Mouse (Mus musculus): Measurements from ENCODE around the gene Copz1. TPM values are rescaled to one million over a fixed set of nuclear protein-coding genes. Genes with fewer than 3 reads are reported as not detected.

Copz1 gene
- total and polyA plus RNA-seq, 3 experiments, result 80.0 to 271 (median 148) TPM

GRCm38 (mm10) chr15:103259989-103260388 is 12.5 kb upstream of the Copz1 start:
- in situ Hi-C loops (cut with MboI; ENCODE audit: low pct_ligation_motif_present, low pct_unique_long_range_greater_than_20kb, low sequenced_read_pairs) (no loop called here), dilution Hi-C loops (cut with MboI; ENCODE audit: extremely low pct_ligation_motif_present, extremely low pct_unique_long_range_greater_than_20kb, low sequenced_read_pairs) (no loop called here)
- H3K27me3 ChIP-seq (replicated peaks), result no peaks in the 10 kb centered on the region
- no peaks in the 10 kb centered on the region for H3K79me2 ChIP-seq (replicated peaks; ENCODE audit: control insufficient read depth, extremely low read depth, insufficient read depth, poor library complexity, severe bottlenecking)
- DNase-seq (ENCODE audit: extremely low read depth), result no peak
- no peaks in the 10 kb centered on the region for H3K9me3 ChIP-seq (replicated peaks; ENCODE audit: low read length)
- H3K9ac ChIP-seq (ENCODE audit: insufficient read depth, low read depth), result no peak overlapping the region
- no peaks in the 10 kb centered on the region for H3K36me3 ChIP-seq (replicated peaks in 1 of 2; ENCODE audit: control insufficient read depth in 1 of 2, insufficient read depth in 1 of 2, low read length in 1 of 2)
- no peak overlapping the region for H3K4me2 ChIP-seq (ENCODE audit: insufficient read depth, low read depth, poor library complexity, severe bottlenecking)
- H3K4me1 ChIP-seq (ENCODE audit: control insufficient read depth in 1 of 2, insufficient read depth in 2 of 2), result peaks cover 9 to 18% of the 10 kb centered on the region in 2 experiments
- TF ChIP-seq ZMIZ1 (IDR thresholded peaks at IDR 0.05; ENCODE audit: low read depth, low read length), result no peak
- no peak for TF ChIP-seq MEF2A (IDR thresholded peaks at IDR 0.05; ENCODE audit: borderline replicate concordance, low read depth, low read length)
- TF ChIP-seq SMC3 (IDR thresholded peaks at IDR 0.05; ENCODE audit: low read depth, low read length), result no peak
- TF ChIP-seq E2F4 (IDR thresholded peaks at IDR 0.05; ENCODE audit: insufficient replicate concordance, low read depth, low read length), result no peak
- TF ChIP-seq USF2 (conservative IDR thresholded peaks at IDR 0.05; ENCODE audit: low read depth, low read length), result no peak
- H3K27ac ChIP-seq (ENCODE audit: insufficient read depth, low read depth), result no peak overlapping the region
- H3K4me3 ChIP-seq (replicated peaks in 1 of 3; ENCODE audit: low read depth in 2 of 3, low read length in 2 of 3, poor library complexity in 1 of 3), result no peak overlapping the region

GRCm38 (mm10) chr15:103264794-103265193 is 7.7 kb upstream of the Copz1 start:
- Histone ChIP-seq H3K79me2 (replicated peaks; ENCODE audit: control insufficient read depth, extremely low read depth, insufficient read depth, poor library complexity, severe bottlenecking) (no peaks in the 10 kb centered on the region), H3K36me3 (replicated peaks in 1 of 2; ENCODE audit: control insufficient read depth in 1 of 2, insufficient read depth in 1 of 2, low read length in 1 of 2) (no peaks in the 10 kb centered on the region), H3K4me1 (ENCODE audit: control insufficient read depth in 1 of 2, insufficient read depth in 2 of 2) (no peaks in the 10 kb centered on the region), H3K4me3 (replicated peaks in 1 of 3; ENCODE audit: low read depth in 2 of 3, low read length in 2 of 3, poor library complexity in 1 of 3) (no peak overlapping the region), H3K27me3 (replicated peaks) (no peaks in the 10 kb centered on the region), H3K27ac (ENCODE audit: insufficient read depth, low read depth) (no peak overlapping the region), H3K4me2 (ENCODE audit: insufficient read depth, low read depth, poor library complexity, severe bottlenecking) (no peak overlapping the region), H3K9ac (ENCODE audit: insufficient read depth, low read depth) (no peak overlapping the region), H3K9me3 (replicated peaks; ENCODE audit: low read length) (no peaks in the 10 kb centered on the region)
- TF ChIP-seq POLR2A (IDR thresholded peaks at IDR 0.05; ENCODE audit: low read depth, low read length), result no peak
- no peak for TF ChIP-seq USF2 (conservative IDR thresholded peaks at IDR 0.05; ENCODE audit: low read depth, low read length)
- TF ChIP-seq NELFE (IDR thresholded peaks at IDR 0.05; ENCODE audit: low read depth, low read length), result no peak
- TF ChIP-seq ZNF384 (IDR thresholded peaks at IDR 0.05; ENCODE audit: low read depth, low read length), result no peak
- TF ChIP-seq ZC3H11A (IDR thresholded peaks at IDR 0.05; ENCODE audit: low read depth, low read length), result no peak
- TF ChIP-seq ELF1 (IDR thresholded peaks at IDR 0.05; ENCODE audit: low read depth, low read length), result no peak
- no peak for TF ChIP-seq USF1 (IDR thresholded peaks at IDR 0.05; ENCODE audit: low read depth, low read length)
- no peak for TF ChIP-seq MXI1 (IDR thresholded peaks at IDR 0.05; ENCODE audit: low read depth, low read length)
- no peak for TF ChIP-seq SMC3 (IDR thresholded peaks at IDR 0.05; ENCODE audit: low read depth, low read length)
- TF ChIP-seq CTCF (conservative IDR thresholded peaks at IDR 0.05 in 1 of 2, IDR thresholded peaks at IDR 0.05 in 1 of 2; ENCODE audit: low read depth in 2 of 2, low read length in 2 of 2), result no peak
- no peak for TF ChIP-seq TBP (conservative IDR thresholded peaks at IDR 0.05; ENCODE audit: low read depth, low read length)
- no peak for DNase-seq (ENCODE audit: extremely low read depth)
- in situ Hi-C loops (cut with MboI; ENCODE audit: low pct_ligation_motif_present, low pct_unique_long_range_greater_than_20kb, low sequenced_read_pairs), result no loop called here
- dilution Hi-C loops (cut with MboI; ENCODE audit: extremely low pct_ligation_motif_present, extremely low pct_unique_long_range_greater_than_20kb, low sequenced_read_pairs), result no loop called here

GRCm38 (mm10) chr15:103268903-103269302 is 3.6 kb upstream of the Copz1 start:
- H3K9ac ChIP-seq (ENCODE audit: insufficient read depth, low read depth), result no peak overlapping the region
- dilution Hi-C loops (cut with MboI; ENCODE audit: extremely low pct_ligation_motif_present, extremely low pct_unique_long_range_greater_than_20kb, low sequenced_read_pairs), result no loop called here
- H3K4me3 ChIP-seq (replicated peaks in 1 of 3; ENCODE audit: low read depth in 2 of 3, low read length in 2 of 3, poor library complexity in 1 of 3), result no peak overlapping the region
- TF ChIP-seq MYC (IDR thresholded peaks at IDR 0.05; ENCODE audit: low read depth, low read length) (no peak), JUND (conservative IDR thresholded peaks at IDR 0.05; ENCODE audit: low read depth, low read length) (no peak), KAT2A (IDR thresholded peaks at IDR 0.05; ENCODE audit: insufficient replicate concordance, low read length) (no peak), RCOR1 (conservative IDR thresholded peaks at IDR 0.05; ENCODE audit: low read depth, low read length) (no peak), USF2 (conservative IDR thresholded peaks at IDR 0.05; ENCODE audit: low read depth, low read length) (no peak), POLR2A (IDR thresholded peaks at IDR 0.05; ENCODE audit: low read depth, low read length) (no peak), UBTF (IDR thresholded peaks at IDR 0.05; ENCODE audit: low read depth, low read length) (no peak), TCF12 (IDR thresholded peaks at IDR 0.05; ENCODE audit: low read depth, low read length) (no peak), ZC3H11A (IDR thresholded peaks at IDR 0.05; ENCODE audit: low read depth, low read length) (no peak), MEF2A (IDR thresholded peaks at IDR 0.05; ENCODE audit: borderline replicate concordance, low read depth, low read length) (no peak), GABPA (IDR thresholded peaks at IDR 0.05; ENCODE audit: insufficient replicate concordance, low read depth, low read length) (no peak), HCFC1 (IDR thresholded peaks at IDR 0.05; ENCODE audit: low read depth, low read length) (no peak), E2F4 (IDR thresholded peaks at IDR 0.05; ENCODE audit: insufficient replicate concordance, low read depth, low read length) (no peak), EP300 (IDR thresholded peaks at IDR 0.05; ENCODE audit: low read length) (no peak), CTCF (conservative IDR thresholded peaks at IDR 0.05 in 1 of 2, IDR thresholded peaks at IDR 0.05 in 1 of 2; ENCODE audit: low read depth in 2 of 2, low read length in 2 of 2) (no peak)
- in situ Hi-C loops (cut with MboI; ENCODE audit: low pct_ligation_motif_present, low pct_unique_long_range_greater_than_20kb, low sequenced_read_pairs), result no loop called here
- no peak overlapping the region for H3K27ac ChIP-seq (ENCODE audit: insufficient read depth, low read depth)
- no peaks in the 10 kb centered on the region for H3K9me3 ChIP-seq (replicated peaks; ENCODE audit: low read length)
- no peaks in the 10 kb centered on the region for H3K36me3 ChIP-seq (replicated peaks in 1 of 2; ENCODE audit: control insufficient read depth in 1 of 2, insufficient read depth in 1 of 2, low read length in 1 of 2)
- peaks cover 11% of the 10 kb centered on the region for H3K79me2 ChIP-seq (replicated peaks; ENCODE audit: control insufficient read depth, extremely low read depth, insufficient read depth, poor library complexity, severe bottlenecking)
- peaks cover 0 to 6% of the 10 kb centered on the region in 2 experiments; a peak in 2 of 4 replicates for H3K4me1 ChIP-seq (ENCODE audit: control insufficient read depth in 1 of 2, insufficient read depth in 2 of 2)
- no peak for DNase-seq (ENCODE audit: extremely low read depth)
- H3K27me3 ChIP-seq (replicated peaks), result no peaks in the 10 kb centered on the region
- no peak overlapping the region for H3K4me2 ChIP-seq (ENCODE audit: insufficient read depth, low read depth, poor library complexity, severe bottlenecking)
